In the genomic region with DNA sequence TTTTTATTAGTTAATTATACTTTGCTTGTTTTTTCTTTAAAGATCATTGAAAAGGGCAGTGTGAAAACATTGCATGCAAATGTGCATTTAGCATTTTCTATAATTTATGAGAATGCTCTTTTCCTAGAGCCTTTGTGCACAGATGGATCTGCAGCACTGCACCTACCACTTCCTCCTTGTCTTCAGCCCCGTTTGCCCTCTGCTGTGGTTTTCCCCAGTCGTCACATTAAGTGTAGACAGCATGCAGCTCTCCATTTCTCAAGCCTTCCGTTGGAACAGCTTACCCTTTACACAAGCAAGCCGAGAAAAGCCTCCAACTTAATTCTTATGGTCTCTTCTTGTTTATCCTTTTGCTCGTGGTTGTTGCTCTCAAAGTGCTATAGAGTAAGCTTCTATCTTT, we compare ENCODE assay signal across 9 mouse cellular contexts.
A peak's percentile ranks its signal among the peaks of the same experiment; 100 is the strongest.
DNase-seq lines count a peak whose midpoint lies in the region; ATAC-seq and TF ChIP-seq lines count a peak whose summit lies in the region.
"Had no signal": no experiment of that assay in that cellular context is flagged by ENCODE, and none has a peak within 500 bp of the region (broad histone marks: within the 10 kb centered on the region; RNA-seq: fewer than 3 reads in every experiment).

No protein-coding gene starts in this region.

- H3K27ac ChIP-seq in heart, postnatal 0 days (ENCODE audit: low read depth) = peak overlapping the region; percentile 54; the same call in 1 of the 2 replicates
- H3K27ac ChIP-seq in bone marrow macrophage, adult 2 months (ENCODE audit: insufficient read depth, low read depth, low read length) = no peak overlapping the region
- no peak overlapping the region for H3K27ac ChIP-seq in liver, embryonic 11.5 days (ENCODE audit: low read depth, low read length)
- H3K27ac ChIP-seq: limb, embryonic 13.5 days had no signal

- no peak overlapping the region for H3K4me3 ChIP-seq in heart, postnatal 0 days (ENCODE audit: low read depth, low read length)
- H3K4me3 ChIP-seq in bone marrow macrophage, adult 2 months (ENCODE audit: insufficient read depth, low read length) = 0 out of 2 replicates have a peak overlapping the region, but pooled peaks have one; percentile 18
- no peak overlapping the region for H3K4me3 ChIP-seq in liver, embryonic 11.5 days (ENCODE audit: low read depth, low read length)
- H3K4me3 ChIP-seq: limb, embryonic 13.5 days had no signal

- DNase-seq in heart, postnatal 0 days (ENCODE audit: low spot score) = no peak
- no peak for DNase-seq in heart, postnatal 4 days
- peak; percentile 88 for DNase-seq in A20 (ENCODE audit: low read depth, low spot score)
- DNase-seq in naive thymus-derived CD4-positive, alpha-beta T cell, adult 2 months (ENCODE audit: low read depth) = peak; percentile 74
- DNase-seq in cerebellum, adult 8-10 months = no peak
- no peak for DNase-seq in liver, embryonic 11.5 days (ENCODE audit: low spot score)
- DNase-seq in retina, embryonic 14.5 days (ENCODE audit: low spot score) = no peak

- H3K4me1 ChIP-seq in heart, postnatal 0 days (ENCODE audit: control insufficient read depth, insufficient read depth) = no peaks in the 10 kb centered on the region
- H3K4me1 ChIP-seq in bone marrow macrophage, adult 2 months (ENCODE audit: control insufficient read depth, insufficient read depth, low read length) = peaks cover 15% of the 10 kb centered on the region
- 0 out of 2 replicates have a peak, but pooled peaks cover 2% of the 10 kb centered on the region for H3K4me1 ChIP-seq in liver, embryonic 11.5 days (replicated peaks; ENCODE audit: control insufficient read depth, insufficient read depth, low read length)

- no peak for TF ChIP-seq POLR2A in bone marrow macrophage, adult 2 months (IDR thresholded peaks at IDR 0.05; ENCODE audit: borderline replicate concordance, low read depth, low read length)

- H3K9ac ChIP-seq in heart, postnatal 0 days (replicated peaks; ENCODE audit: low read depth, low read length) = no peak overlapping the region
- no peak overlapping the region for H3K9ac ChIP-seq in liver, embryonic 11.5 days (ENCODE audit: low read depth, low read length)
- H3K9ac ChIP-seq: limb, embryonic 13.5 days had no signal

- H3K36me3 ChIP-seq in heart, postnatal 0 days (replicated peaks; ENCODE audit: control insufficient read depth, insufficient read depth, low read length) = 0 out of 2 replicates have a peak, but pooled peaks cover 5% of the 10 kb centered on the region
- no peaks in the 10 kb centered on the region for H3K36me3 ChIP-seq in liver, embryonic 11.5 days (ENCODE audit: control insufficient read depth, insufficient read depth, low read length)

- 38% methylated on average over 5 of the region's 5 CpGs for WGBS in heart, postnatal 0 days
- 39% methylated on average over 5 of the region's 5 CpGs for WGBS in liver, embryonic 11.5 days

- no peak for ATAC-seq in heart, postnatal 0 days (ENCODE audit: insufficient read depth, low read depth)
- ATAC-seq in liver, embryonic 11.5 days (replicated peaks; ENCODE audit: low FRiP score) = no peak

- no peak overlapping the region for H3K4me2 ChIP-seq in heart, postnatal 0 days (ENCODE audit: low read depth, low read length)
- no peak overlapping the region for H3K4me2 ChIP-seq in liver, embryonic 11.5 days
- H3K4me2 ChIP-seq: limb, embryonic 13.5 days had no signal

- no peaks in the 10 kb centered on the region for H3K27me3 ChIP-seq in heart, postnatal 0 days (ENCODE audit: control insufficient read depth, insufficient read depth, low read length)
- H3K27me3 ChIP-seq in liver, embryonic 11.5 days (replicated peaks; ENCODE audit: control insufficient read depth, insufficient read depth, low read length) = no peaks in the 10 kb centered on the region
- H3K27me3 ChIP-seq: limb, embryonic 13.5 days had no signal

- TF ChIP-seq EP300 in heart, postnatal 0 days (IDR thresholded peaks at IDR 0.05; ENCODE audit: low read depth) = no peak

- H3K9me3 ChIP-seq in heart, postnatal 0 days (replicated peaks; ENCODE audit: control insufficient read depth, low read length) = no peaks in the 10 kb centered on the region
- no peaks in the 10 kb centered on the region for H3K9me3 ChIP-seq in liver, embryonic 11.5 days (ENCODE audit: control insufficient read depth, low read length)
- H3K9me3 ChIP-seq: limb, embryonic 13.5 days had no signal

- no peak for TF ChIP-seq CTCF in heart, postnatal 0 days (IDR thresholded peaks at IDR 0.05; ENCODE audit: low read depth)
- TF ChIP-seq CTCF in bone marrow macrophage, adult 2 months (IDR thresholded peaks at IDR 0.05; ENCODE audit: low read depth, low read length) = no peak

Comparison
In these comparisons a context has a peak if more than half of its experiments do, and no peak if none do; other contexts are left out.
1. DNase-seq: peak in A20 (single experiment) and naive thymus-derived CD4-positive, alpha-beta T cell, adult 2 months (single experiment); none in heart, postnatal 0 days (single experiment), heart, postnatal 4 days (single experiment), cerebellum, adult 8-10 months (single experiment), liver, embryonic 11.5 days (single experiment) and retina, embryonic 14.5 days (single experiment).